Mouse (Mus musculus): ENCODE results near the gene Agxt2.

Gene Agxt2

GRCm38 (mm10) chr15:10358039-10358948, at the start of gene Agxt2:
TSS of gene Agxt2 (plus strand) at chr15:10358532.
- DNase-seq (ENCODE audit: low spot score) = no peak

- no peak for DNase-seq (ENCODE audit: low spot score)
Observed at GRCm38 (mm10) chr15:10311826-10312225, 46.5 kb upstream of the Agxt2 start.

DNA sequence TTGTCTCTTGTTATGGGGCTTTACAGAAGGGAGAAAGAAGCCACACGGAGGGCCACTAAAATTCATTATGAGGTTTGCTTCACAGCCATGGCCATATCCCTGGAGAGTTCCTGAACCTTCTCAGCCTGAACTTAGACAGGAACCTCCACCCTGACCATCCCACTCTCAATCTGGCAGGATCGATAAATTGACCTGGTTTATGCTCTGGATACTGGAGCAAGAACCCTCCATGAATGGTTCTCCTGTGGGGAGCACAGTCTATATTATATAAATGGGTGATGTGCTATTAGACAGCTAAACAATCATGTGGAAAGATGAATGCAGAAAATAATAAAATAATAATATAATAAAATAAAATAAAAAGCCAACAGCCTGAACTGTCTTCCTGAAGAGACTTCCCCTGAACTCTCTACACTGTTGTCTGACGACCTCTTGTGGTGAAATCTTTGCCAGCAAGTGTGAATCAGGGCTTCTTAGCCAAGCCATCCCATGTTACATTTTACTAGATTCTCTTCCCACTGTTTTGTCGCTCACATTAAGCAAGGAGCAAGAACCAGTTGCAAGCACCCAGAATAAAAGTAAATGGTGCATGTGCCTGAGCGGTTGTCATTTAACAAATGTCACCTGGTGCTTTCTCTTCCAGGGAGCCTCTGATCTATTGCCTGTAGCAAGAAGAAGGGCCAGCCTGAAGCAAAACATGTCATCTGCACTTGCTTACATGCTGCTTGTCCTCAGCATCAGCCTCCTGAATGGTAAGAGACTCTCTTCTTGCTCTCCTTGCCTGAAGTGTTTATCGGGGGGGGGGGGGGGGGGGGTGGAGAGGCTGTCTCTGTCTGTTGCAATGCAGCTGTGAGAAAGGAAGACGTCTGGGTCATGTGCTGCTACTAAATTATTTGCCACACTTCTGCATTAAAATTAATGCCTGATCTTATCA, 44.5 kb upstream of the Agxt2 start:
- no peak for DNase-seq (ENCODE audit: low spot score)

DNA sequence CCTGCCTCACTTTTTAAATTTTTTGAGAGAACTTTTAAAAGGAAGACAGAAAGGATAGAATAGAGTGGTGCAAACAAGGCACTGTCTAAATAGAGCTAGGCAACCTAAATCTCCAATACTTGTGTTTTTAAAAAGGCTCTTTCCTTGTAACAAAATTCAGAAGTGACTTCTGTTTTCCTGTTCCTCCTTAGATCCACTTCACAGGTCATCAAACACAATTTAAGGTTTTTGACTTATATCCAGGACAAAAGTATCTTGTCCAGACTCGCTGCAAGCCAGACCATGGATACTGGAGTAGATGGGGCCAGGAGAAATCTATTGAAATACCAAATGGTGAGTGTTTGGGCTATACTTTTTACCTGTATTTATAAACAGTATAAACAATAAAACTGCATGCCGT, 33.3 kb upstream of the Agxt2 start, which contains the start of gene Gm21973:
Gm21973 (plus strand) TSS at position 301 of the 400 bp plus-strand sequence.
- DNase-seq (ENCODE audit: low spot score) = no peak

DNA sequence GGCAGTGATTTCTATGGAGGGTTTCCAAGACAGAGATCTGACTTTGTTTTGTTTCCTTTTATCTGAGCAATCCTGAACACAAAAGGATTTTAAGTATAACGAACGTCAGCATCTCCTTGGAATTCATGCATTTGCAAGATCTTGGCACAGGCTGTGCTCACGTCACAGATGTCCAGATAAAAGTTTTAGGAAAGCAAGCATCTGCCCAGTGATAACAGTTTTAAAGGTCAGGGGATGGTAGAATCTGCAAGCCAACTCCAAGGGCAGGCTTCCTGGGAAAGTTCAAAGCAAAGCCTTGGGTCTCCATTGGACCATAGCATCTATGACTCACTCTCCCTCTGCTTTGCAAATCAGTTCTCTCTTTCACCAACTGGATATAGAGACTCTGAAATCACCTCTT, 27.7 kb upstream of the Agxt2 start:
- DNase-seq (ENCODE audit: low spot score) = no peak

DNA sequence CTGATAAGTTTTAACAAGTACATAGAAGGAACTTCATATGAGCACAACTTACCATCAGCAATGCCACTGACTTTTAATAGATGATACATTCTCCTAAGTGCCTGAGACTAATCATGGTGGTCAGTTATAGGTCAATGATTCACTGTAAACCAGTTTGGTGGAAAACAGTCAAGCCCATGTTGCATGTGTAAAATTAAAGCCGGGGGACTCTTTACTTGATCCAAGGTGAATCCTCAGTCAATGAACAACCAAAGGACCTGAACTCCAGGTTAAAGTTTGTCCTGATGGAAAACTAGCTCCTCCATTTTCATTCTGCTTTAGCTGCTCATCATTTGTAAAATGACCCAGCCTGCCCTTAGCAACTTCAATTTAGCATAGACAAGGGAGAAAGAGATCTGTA, 25.8 kb upstream of the Agxt2 start:
- no peak for DNase-seq (ENCODE audit: low spot score)

- DNase-seq (ENCODE audit: low spot score) = no peak
Observed at GRCm38 (mm10) chr15:10338606-10339005, 19.7 kb upstream of the Agxt2 start.

GRCm38 (mm10) chr15:10347044-10347443, 11.3 kb upstream of the Agxt2 start:
- no peak for DNase-seq (ENCODE audit: low spot score)

DNA sequence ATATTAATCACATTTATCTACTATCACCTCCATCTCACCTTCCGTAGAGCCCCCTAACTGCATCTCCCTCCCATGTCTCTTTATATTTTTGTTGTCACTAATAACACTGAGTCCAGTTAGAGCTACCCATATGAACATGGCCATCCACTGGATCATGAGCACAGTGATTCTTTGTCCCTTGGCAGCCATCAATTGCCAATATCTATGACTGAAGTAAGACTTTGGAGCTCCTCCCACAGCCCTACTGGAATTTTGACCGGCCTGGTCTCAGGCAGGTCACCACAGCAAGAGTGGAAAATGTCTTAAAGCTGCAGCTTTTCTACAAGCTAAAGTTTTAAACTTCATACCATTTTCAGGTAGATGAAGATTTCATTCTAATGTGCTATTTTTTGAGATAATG, 8.0 kb downstream of the Agxt2 start:
- no peak for DNase-seq (ENCODE audit: low spot score)

DNA sequence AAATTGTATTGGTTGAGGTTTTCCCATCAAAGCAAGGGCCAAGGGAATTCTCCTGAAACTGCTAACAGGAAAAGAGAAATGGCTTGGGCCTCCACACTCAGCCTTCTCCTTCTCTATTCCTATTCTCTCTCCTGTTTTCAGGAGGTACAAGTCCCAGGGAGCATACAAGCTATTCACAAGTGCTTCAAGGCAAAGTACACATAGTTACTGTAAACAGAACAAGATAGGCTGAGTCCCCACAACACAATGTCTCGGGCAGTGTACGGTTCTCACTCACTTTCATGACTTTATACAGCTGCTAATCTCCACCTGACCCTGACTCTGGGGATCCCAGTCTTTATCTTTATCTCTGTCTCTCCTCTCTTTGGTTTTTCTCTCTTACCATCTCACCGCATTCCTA, 17.1 kb downstream of the Agxt2 start:
- no peak for DNase-seq (ENCODE audit: low spot score)

DNA sequence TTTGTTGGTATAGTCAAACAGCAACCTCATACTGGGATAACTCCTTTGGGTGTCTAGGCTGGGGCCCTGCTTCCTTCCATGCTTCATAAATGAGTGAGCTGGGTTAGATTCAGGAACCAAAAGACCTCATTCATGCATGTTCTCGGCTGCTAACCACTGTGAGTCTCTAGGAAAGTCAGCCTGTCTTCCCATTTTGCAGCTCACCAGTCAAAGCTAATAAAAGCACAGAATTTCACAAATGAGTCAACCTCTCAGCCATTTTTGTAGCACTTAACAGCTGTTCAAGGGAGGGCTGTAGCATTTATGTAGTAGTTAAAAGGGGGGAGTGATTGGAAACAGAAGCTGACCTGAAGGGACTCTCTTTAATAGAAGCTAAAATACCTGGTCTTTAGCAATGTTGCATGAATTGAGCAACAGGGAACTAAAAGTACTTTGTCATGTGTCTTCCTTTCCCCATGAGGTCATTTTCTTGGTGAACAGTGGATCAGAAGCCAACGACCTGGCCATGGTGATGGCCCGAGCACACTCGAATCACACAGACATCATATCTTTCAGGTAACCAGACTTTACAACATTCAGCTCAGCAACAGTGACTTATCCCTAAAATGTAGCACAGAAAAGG, 20.1 kb downstream of the Agxt2 start:
- no peak for DNase-seq (ENCODE audit: low spot score)

DNA sequence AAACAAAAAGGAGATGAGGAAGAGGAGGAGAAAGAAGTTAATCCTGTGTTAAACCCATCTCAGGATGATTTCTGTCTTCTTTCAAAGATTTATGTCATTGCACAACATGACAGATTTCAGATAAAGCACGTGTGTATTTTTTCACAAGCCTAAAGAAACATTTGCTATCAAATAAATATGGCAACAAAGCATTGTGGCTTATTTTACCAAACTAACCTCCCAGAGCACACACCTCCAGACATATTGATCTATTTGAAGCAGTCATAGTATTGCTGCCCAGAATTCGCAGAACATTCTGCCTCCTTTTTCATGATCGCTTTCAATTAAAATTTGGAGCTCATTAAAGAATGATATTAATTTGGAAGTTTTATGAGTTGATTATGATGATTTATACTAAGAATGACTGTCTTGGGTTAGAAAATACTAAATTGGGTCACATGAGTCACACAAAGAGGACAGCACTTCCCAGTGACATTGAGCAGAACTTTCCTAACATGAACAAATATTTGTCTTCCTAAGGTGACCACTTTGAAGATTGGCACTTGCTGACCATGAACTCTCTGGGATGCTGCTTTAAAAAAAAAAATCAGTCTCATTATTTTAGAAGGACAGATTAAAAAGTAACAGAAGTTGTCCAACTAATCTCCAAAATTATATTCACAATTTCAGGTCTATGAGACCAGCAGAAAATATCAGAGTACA, 21.6 kb downstream of the Agxt2 start:
- no peak for DNase-seq (ENCODE audit: low spot score)

GRCm38 (mm10) chr15:10387263-10387662, 28.9 kb downstream of the Agxt2 start:
- DNase-seq (ENCODE audit: low spot score) = no peak

DNA sequence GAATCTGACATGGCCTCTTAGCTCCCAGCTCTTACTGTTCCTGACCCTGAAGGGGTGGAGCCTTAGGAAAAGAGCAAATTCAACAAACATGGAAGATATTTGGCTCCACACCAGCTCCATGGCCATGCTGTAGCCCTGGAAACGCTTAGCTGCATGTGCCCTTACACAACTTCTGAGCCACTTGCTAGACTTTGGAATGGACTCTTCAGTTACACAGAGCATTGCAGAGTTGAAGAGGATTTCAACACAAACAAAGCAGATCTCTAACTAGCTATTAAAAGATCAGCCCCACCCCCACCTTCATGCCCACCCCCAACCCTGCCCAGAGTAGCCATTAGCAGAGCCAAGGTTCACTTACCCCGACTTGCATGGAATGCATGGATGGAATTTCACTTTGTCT, 41.5 kb downstream of the Agxt2 start:
- DNase-seq (ENCODE audit: low spot score) = no peak

GRCm38 (mm10) chr15:10400415-10400814, 42.1 kb downstream of the Agxt2 start:
- no peak for DNase-seq (ENCODE audit: low spot score)

GRCm38 (mm10) chr15:10409842-10410241, 51.5 kb downstream of the Agxt2 start:
- DNase-seq (ENCODE audit: low spot score) = no peak

- DNase-seq (ENCODE audit: low spot score) = no peak
Observed at GRCm38 (mm10) chr15:10410881-10411280, 52.5 kb downstream of the Agxt2 start.

DNA sequence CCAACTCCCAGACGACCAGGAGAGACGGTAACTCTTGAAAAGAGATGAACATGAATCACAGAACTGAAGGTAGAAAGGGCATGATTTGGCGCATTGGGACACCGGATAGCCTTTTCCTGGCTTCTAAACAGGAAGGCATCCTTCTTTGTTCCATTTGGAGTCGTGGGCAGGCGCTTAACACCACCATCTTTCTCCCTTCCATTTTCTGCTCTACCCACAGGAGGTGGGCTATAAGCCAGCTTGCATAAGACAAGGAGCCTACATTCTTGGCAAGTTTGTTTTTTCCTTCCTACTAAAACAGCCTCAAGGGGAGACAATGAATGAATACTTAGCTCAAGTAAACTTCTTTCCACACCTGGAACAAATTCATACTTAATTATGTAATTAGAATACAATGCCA, 55.3 kb downstream of the Agxt2 start:
- no peak for DNase-seq (ENCODE audit: low spot score)

DNA sequence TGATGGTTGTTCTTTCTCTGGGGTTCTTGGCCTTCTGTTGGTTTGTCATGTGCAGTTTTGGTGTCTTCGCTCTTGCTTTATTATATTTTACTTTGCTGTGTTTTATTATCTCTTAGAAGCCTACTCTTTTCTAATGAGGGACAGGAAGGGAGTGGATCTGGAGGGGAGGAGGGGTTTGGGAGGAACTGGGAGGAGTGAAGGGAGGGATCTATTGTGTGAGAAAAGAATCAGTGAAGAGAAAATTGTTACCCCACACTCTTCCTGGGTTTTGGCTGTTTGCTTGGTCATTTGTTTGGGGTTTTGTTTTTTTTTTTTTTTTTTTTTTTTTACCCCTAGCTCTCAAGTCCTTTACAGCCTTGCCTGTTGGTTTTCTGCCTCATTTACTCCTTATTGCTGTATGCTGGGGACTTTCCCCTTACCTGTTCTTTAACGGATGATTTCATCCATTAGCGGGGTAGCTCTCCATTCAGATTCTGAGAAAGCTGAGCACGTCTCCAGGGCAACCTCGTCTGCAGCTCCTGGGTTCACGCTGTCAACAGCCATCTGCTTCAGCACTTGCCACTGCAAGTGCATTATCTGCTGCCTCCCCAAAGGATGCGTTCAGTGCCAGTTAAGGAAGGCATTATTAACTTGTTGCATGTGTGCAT, 62.9 kb downstream of the Agxt2 start:
- no peak for DNase-seq (ENCODE audit: low spot score)

DNA sequence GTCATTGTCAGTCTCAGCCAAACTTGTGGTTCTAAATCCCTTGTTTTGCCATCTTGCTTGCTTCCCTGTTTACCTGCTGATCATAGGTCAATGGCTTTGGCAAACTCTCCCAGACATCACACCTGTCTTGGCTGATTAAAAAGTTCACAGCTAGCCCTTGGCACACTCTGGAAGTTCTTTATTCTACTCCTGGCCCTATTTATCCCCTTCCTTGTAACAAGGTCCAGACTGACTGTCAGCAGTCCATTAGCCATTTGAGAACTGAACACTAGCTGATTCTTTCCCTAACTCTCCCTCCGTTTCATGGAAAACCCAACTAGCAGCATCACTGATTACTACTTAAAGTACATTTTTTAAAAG, 63.4 kb downstream of the Agxt2 start:
- DNase-seq (ENCODE audit: low spot score) = no peak

DNA sequence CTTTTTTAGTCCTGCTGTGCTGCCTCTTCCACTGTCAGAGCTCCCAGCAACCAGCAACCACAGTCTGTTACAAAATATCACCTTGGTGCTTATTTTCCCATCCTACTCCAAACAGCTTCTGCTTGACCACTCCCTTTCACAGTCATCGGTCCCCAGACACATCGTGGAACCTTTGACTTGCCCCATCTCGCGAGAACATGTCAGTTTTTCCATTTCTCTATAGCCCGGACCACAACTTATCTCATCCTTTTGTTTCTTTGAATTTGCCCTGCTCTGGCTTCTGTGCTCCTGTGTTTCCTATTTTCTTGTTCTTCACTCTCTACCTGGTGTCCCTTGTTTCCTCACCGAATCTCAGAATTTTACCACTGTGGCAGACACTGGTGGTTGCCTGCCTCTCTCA, 67.8 kb downstream of the Agxt2 start:
- no peak for DNase-seq (ENCODE audit: low spot score)
